Mouse (Mus musculus): Measurements from ENCODE around the gene Golga4.

GRCm38 (mm10) chr9:118617237-118617636 lies 111.2 kb downstream of the Golga4 start:
- TF ChIP-seq CTCF (IDR thresholded peaks at IDR 0.05) (no peak), EP300 (IDR thresholded peaks at IDR 0.05) (no peak)

Data from lung, postnatal 0 days (tissue).